Mouse (Mus musculus) bone marrow macrophage, adult 2 months (primary cell): Measurements from ENCODE around the gene Irs3. TPM values are rescaled to one million over a fixed set of nuclear protein-coding genes. Genes with fewer than 3 reads are reported as not detected.

Experiments
- H3K27ac ChIP-seq: 2 replicates; pipeline ENCODE4 v1.5.1; 2012; ENCODE audit warnings: low read depth, low read length; ENCODE audit not compliant: insufficient read depth
- H3K4me1 ChIP-seq: 2 replicates; pipeline ENCODE4 v1.6.1; 2012; ENCODE audit warnings: low read length; ENCODE audit not compliant: control insufficient read depth, insufficient read depth
- H3K4me3 ChIP-seq: 2 replicates; pipeline ENCODE4 v1.5.1; 2012; ENCODE audit warnings: mild to moderate bottlenecking, low read length, moderate library complexity; ENCODE audit not compliant: insufficient read depth
- CTCF ChIP-seq: IDR thresholded peaks from 2 replicates; pipeline ENCODE4 v1.5.1; 2012; ENCODE audit warnings: low read depth, mild to moderate bottlenecking, low read length, moderate library complexity
- POLR2A ChIP-seq: IDR thresholded peaks from 2 replicates; pipeline ENCODE4 v1.6.1; 2012; ENCODE audit warnings: mild to moderate bottlenecking, low read depth, low read length, borderline replicate concordance
- polyA plus RNA-seq: library from polyadenylated mRNA; stranded (reverse); fragments of >200 nt; gene quantifications from 2 replicates; pipeline ENCODE4 v1.2.4, GENCODE M21; 2012; ENCODE audit not compliant: missing spikeins, insufficient read depth, insufficient read length

The Irs3 gene
- polyA plus RNA-seq, 1 experiment: not detected

DNA sequence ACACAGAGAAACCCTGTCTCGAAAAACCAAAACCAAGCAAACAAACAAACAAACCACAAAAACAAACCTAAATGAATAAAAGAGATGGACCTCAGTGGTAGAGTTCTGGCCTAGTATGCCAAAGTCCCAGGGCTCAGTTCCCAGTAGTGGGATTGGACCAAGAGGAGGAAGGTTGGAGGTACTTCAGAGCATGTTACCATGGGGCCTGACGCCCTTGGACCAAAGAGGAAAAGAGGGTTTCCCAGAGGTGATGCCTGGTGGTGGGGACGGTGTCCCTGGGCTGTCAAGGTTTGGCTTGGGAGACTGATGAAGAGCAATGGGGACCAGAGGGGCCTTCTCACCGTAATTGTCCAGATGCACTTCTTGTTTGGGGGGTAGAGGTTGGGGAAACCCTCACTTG, 35.5 kb downstream of the Irs3 start:
- Histone ChIP-seq H3K4me3 (no peak overlapping the region), H3K4me1 (peaks cover 7% of the 10 kb centered on the region), H3K27ac (no peak overlapping the region)
- TF ChIP-seq POLR2A (no peak), CTCF (no peak)

DNA sequence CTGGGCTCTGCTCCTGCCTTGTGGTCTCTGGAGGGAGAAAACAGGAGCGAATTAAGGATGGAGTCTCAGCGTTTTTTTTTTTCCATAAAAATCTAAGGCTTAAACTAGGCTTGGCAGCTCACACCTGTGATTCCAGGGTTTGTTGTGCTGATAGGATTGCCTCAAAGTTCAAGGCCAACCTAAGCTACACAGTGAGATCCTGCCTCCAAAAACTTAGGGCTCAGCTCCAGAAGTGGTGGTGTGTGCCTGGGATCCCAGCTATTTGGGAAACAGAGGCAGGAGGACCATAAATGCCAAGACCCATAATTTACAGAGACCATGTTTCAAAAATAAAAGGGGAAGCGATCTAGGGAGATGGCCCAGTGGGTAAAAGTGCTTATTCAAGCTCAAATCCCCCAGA, 36.2 kb downstream of the Irs3 start:
- H3K4me3 ChIP-seq: no peak overlapping the region
- TF ChIP-seq POLR2A (no peak), CTCF (no peak)
- H3K4me1 ChIP-seq: peaks cover 9% of the 10 kb centered on the region
- no peak overlapping the region for H3K27ac ChIP-seq

DNA sequence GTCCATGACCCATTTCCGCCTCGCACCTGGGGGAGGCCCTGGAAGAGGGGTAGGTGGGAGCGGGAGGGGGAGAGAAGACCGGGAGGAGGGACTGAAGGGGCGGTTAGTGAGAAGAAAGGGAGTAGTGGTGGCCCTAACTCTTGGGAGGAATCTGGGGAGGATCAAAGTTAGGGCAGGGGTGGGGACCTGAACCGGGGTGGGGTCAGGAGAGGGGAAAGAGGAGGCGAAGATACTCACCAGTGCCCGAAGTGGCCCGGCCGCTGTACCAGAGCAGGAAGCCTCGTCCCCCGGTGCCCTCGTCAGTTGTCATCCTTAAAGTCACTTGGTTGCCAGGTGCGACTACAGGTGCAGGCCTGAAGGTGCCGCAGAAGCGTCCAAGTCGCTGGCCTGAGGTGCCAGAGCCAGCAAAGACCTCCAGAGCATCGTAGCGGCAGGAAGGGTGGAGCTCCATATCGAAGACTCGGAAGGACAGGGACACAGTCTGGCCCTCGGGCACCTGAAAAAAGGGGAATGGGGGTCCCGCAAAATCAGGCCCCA, 36.8 kb downstream of the Irs3 start:
- Histone ChIP-seq H3K4me1 (peaks cover 12% of the 10 kb centered on the region), H3K4me3 (no peak overlapping the region), H3K27ac (no peak overlapping the region)
- no peak for TF ChIP-seq CTCF
- no peak for TF ChIP-seq POLR2A

DNA sequence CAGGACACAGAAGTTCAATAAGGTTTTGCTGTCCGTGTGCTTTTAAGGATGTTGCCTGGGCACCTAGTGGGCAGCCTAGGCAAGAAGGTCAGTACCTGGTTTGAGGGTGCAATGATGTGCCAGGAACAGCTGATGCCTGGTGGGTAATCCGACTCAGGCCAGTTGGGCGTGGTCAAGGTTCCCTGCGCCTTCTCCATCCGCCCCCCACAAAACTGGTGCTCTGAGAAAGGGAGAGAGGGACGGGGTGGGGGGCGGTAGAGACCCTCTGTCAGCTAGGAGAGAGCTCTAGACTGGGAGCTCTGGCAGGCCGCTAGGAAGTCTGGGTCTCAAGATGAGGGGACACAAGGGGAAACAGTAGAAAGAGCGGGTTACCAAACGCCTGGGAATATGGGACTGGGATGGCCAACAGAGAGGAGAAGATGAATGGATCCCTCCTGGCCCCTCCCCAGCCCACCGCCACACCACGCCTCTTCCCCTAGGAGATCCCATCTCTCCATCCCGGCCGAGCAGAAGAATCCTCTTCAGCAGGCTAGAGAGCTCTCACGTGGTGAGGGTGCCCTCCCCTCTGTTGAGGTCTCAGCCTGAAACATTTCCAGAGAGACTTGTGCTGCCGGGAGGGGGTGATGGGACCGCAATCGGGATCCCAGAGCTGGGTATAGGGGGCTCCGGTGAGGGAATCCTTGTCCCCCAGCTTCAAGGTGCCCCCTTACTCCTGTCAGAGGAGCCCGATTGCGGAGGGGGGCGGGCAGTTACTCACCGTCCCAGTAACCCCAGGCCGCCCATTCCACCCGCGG, 37.5 kb downstream of the Irs3 start:
- TF ChIP-seq POLR2A (no peak), CTCF (no peak)

DNA sequence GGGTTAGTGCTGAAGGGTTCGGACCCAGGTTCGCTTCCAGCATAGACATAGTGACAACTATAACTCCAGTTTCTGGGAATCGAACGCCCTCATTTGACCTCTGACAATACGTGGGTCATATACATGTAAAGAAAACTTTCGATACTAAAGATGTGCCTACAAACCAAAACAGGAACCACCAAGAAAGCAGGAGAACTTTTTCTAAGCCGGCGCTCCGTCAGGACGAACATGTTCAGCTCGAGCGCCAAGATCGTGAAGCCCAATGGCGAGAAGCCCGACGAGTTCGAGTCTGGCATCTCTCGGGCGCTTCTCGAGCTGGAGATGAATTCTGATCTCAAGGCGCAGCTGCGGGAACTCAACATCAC, 44.2 kb downstream of the Irs3 start:
- Histone ChIP-seq H3K4me1 (peaks cover 27% of the 10 kb centered on the region), H3K27ac (peak overlapping the region; percentile 63), H3K4me3 (peak overlapping the region; percentile 64)
- no peak for TF ChIP-seq POLR2A
- TF ChIP-seq CTCF: no peak

More for the DNA sequence above, 37.5 kb downstream of the Irs3 start:
- Histone ChIP-seq H3K4me3 (no peak overlapping the region), H3K4me1 (peaks cover 15% of the 10 kb centered on the region), H3K27ac (no peak overlapping the region)

DNA sequence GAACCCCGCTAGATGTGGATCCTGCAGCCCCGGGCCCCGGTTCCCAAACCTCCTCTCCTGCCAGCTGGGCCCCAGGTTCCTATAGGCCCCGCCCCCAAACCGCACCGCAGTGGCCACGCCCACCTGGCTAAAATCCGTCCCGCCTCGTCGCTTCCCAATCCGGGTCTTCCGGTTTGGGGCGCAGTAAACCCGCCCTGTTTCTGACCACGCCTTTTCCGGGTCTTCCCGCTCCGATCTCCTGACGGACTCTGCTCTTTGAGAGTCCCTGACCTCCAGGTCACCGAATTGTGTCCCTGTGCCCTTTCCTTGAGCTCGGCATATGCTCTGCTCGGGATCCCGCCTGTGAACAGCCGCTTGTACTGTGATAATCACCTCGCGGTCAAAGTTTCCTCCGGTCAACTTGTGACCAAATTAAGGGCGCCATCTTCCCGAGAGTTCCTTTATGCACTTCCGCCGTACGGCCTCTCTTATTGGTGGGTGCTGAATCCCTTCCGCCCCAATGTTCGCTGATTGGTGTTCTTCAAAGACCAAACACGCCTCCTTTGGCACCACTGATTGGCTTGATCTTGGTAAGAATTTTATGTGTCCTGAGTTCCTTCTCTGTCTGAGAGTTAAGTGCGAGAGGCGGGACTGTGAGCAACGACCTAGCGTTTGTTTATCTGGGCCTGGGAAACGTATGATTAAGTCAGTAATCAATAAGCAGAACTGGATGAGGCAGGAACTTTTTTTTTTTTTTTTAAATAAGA, 44.7 kb downstream of the Irs3 start, which contains the start of gene Mospd3:
Gene Mospd3, minus strand, starts transcription at position 440 of the 746 bp plus-strand sequence.
- peak within 1 kb of the TSS; percentile 85 for H3K27ac ChIP-seq
- peaks cover 27% of the 10 kb centered on the region for H3K4me1 ChIP-seq
- TF ChIP-seq CTCF (no peak), POLR2A (no peak)
- H3K4me3 ChIP-seq: peak within 1 kb of the TSS; percentile 75

DNA sequence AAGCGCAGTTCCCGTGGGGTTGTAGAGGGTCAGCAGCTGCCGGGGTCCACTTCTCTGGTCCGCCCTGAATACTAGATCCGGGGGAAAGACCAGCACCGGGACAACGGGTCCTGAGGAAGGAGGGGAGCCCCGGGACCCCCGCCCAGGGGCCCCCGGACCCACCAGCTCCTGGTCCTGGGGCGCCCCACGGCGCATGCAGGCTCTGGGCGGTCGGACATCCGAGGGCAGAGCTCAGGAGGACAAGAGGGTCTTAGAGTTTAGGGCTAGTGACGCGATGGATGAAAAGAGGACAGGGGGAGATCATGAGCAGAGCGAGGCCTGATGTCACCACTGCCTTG, 45.3 kb downstream of the Irs3 start:
- TF ChIP-seq POLR2A (no peak), CTCF (no peak)
- Histone ChIP-seq H3K4me3 (peak overlapping the region; percentile 75), H3K4me1 (peaks cover 27% of the 10 kb centered on the region), H3K27ac (peak overlapping the region; percentile 32)

DNA sequence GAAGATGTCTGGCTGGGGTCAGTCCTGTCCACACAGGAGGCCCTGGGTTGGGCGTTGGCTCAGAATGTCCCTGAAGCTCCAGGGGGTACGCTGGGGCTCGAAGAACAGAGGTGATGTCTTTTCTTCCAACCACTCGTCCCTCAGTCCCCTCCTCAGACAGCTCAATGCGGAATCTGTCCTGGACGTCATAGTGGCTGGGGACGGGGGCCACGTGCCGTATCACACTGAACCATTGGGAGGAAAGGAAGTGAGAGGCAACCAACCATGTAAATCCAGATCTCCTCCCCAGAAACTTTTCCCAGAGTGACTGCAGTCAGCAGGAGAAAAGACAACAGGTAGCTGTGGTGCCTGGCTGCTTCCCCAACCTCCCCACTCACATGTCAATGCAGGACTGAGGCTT, 45.9 kb downstream of the Irs3 start:
- H3K4me1 ChIP-seq: peaks cover 24% of the 10 kb centered on the region
- TF ChIP-seq CTCF (no peak), POLR2A (no peak)
- H3K4me3 ChIP-seq: peak overlapping the region; percentile 75
- peak overlapping the region; percentile 32 for H3K27ac ChIP-seq

DNA sequence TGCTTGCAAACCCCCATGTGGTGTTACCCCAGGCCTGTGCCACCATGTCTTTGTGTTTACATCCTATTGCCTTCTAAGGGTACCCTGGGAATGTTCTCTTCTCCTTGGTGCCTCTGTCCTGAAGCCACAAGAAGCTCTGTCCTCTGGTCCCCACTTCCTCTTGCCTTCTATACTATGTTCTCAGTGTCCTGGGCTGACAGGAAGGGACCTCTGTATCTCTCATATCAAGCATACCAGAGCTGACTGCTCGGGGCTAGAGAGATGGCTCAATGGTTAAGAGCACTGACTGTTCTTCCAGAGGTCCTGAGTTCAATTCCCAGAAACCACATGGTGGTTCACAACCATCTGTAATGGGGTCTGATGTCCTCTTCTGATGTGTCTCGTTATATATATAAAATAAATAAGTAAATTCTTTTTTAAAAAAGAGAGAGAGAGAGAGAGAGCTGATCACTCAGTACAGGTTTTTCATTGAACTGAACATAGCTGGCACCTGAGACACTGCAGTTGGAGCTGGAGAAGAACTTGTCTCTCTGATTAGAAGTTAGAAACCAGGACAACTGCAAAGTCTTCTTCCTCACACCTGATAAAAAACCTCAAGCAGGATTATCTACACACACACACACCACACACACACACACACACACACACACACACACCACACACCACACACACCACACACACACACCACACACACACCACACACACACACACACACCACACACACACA, 47.3 kb downstream of the Irs3 start:
- TF ChIP-seq POLR2A (no peak), CTCF (no peak)
- H3K27ac ChIP-seq: no peak overlapping the region
- peaks cover 20% of the 10 kb centered on the region for H3K4me1 ChIP-seq
- H3K4me3 ChIP-seq: peak overlapping the region; percentile 75; the same call in 1 of the 2 replicates

DNA sequence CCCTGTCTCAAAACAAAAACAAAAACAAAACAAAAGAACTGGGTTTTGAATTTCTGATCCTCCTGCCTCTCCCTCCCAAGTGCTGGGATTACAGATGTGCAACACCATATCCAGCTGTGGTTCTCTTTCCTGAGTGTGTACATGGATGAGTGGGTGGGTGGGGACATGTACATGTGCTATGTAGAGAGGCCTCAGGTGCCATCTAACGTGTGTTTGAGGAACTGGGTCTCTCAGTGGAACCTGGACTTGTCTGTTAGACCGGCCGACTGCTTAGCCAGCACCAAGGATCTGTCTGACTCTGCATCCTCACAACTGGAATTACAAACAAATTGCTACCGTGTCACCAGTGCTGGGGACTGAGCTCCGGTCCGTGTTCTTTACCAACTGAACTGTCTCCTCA, 47.9 kb downstream of the Irs3 start:
- TF ChIP-seq POLR2A (no peak), CTCF (no peak)
- Histone ChIP-seq H3K27ac (no peak overlapping the region), H3K4me3 (no peak overlapping the region), H3K4me1 (peaks cover 16% of the 10 kb centered on the region)
